Mouse (Mus musculus) heart, adult 11 months (tissue): Measurements from ENCODE around the gene Leng8.
A peak's percentile ranks its signal among the peaks of the same experiment; 100 is the strongest.

ENCODE experiments used
- DNase-seq: peaks from one replicate; pipeline ENCODE4 v3.0.0; 2022

The Leng8 gene

DNA sequence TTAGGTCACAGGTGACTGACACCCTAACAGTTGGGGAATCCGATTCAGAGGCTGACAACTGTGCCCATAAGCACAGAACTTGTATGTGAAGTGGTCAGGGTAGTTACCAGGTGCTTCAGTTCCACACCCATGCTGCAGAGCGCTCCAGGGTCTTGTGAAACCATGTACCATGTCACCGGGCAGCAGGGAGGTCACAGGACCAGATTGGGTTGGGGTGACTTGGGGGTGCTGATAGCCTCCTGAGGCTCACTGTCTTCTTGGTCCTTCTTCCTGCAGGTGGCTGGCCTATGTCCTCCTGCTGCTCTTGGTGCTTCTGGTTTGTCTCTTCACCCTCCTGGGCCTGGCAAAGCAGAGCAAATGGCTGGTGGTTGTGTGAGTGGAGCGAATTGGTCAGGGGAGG, 8.9 kb upstream of the Leng8 start:
- peak; percentile 85 for DNase-seq

DNA sequence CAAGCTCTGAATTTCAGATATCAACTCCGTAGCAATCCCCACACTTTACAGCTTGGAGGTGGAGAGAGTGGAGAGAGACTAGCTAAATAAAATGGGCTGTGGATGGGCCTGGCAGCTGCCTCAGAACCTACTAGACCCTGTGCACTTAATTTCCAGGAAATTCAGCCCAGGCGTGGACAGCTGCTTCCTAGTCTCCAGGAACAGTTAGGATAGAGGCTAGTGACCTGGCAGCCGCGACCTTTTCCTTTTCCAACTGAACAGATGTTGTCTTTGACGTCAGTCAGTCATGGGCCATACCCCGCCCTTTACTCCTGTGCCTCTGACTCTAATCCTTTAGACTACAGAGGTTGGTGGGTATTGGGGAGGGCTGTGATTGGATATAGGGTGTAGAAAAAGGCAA, 8.0 kb upstream of the Leng8 start:
- DNase-seq: peak; percentile 99

GRCm38 (mm10) chr7:4130686-4131452, 6.0 kb upstream of the Leng8 start:
- DNase-seq: peak; percentile 94

DNA sequence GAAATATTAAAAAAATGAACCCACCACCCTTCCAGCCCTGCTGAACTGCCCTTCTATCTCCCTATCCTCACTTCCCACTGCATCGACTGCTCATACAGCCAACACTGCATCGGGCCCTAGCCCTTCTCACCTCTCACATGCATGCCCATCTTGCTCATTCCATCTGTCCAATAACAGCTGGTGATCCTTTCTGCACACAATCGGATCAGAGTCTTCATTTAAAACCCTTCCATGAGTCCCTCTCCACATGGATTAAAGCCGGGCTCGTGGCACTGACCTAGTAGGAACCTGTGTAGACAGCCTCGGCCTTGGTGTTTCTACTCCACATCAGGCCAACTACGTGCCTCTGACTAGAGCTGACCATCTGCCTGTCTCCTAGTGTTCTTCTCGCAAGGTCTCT, 4.9 kb upstream of the Leng8 start:
- no peak for DNase-seq

DNA sequence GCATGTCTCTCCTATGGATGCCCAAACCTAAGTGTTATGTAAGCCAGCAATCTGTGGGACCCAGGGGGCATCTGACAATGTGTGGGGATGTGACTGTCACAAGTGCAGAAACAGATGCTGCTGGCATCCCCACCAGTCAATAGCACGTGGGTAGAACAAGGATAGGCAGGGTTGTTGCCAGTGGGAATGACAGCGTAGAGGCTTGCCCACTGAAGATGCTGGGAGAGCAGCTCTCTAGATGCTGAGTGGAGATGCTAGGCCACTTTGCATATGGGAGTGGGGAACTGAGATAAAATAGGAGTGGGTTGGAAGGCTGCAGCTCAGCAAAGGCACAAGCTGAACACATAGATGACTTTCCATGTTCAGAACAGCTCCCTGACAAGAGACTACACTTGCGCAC, 4.3 kb upstream of the Leng8 start:
- no peak for DNase-seq

- peak; percentile 85 for DNase-seq
Measured at GRCm38 (mm10) chr7:4132998-4133397, 3.8 kb upstream of the Leng8 start.

DNA sequence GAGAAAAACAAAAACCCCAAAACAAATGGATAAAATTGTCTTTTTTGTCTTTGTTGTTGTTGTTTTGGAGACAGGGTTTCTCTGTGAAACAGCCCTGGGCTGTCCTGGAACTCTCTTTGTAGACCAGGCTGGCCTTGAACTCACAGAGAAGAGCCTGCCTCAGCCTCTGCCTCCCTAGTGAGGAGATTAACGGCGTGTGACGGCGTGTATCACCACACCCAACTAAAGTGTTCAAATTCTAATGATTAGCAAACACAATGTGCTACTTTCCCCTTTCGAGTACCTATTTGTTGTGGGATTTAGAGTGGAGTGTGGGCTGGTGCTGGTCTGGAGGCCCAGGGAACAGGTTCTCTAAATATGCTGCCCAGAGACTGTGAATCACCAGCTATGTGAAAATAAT, 1.9 kb upstream of the Leng8 start:
- DNase-seq: peak; percentile 50

DNA sequence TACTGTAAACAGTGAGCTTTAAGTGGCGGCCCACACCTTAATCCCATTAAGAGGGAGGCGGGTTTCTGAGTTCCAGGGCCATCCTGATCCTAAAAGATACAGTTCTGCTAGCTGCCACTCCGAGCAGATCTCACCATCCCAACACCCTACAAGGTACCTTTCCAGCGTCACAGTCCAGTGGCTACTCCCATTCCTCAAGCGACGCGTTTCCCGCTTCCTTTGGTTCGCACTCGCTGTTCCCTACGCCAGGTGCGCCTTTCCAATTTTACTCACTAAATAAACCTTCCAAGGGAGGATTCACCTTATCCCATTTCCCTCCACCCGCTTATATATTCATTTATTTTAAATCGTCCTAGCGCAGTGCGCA, 452 bp upstream of the Leng8 start:
- no peak for DNase-seq

- DNase-seq: no peak
Measured at GRCm38 (mm10) chr7:4137746-4138145, 907 bp downstream of the Leng8 start.

DNA sequence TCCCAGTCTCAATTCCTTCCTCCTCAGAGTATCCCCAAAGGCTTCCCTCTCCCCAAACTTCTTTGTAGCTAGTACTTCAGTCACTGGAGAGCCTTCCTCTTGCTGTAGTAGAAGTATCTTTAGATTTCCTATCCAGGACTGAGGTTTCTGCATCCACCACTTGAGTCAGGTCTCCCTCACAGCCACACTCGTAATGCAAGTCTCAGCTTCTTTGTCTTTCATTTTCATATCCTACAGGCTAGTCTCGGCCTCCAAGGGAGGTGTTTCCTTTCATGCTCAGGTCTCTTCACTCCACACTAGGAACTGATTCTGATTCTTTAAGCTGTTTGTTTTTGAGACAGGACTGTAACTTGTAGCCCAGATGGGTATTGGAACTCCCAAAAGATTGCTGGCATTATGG, 1.3 kb downstream of the Leng8 start:
- DNase-seq: peak; percentile 80

- peak; percentile 83 for DNase-seq
Measured at GRCm38 (mm10) chr7:4138671-4139070, 1.8 kb downstream of the Leng8 start.

- DNase-seq: peak; percentile 87
Measured at GRCm38 (mm10) chr7:4139391-4139790, 2.6 kb downstream of the Leng8 start.

DNA sequence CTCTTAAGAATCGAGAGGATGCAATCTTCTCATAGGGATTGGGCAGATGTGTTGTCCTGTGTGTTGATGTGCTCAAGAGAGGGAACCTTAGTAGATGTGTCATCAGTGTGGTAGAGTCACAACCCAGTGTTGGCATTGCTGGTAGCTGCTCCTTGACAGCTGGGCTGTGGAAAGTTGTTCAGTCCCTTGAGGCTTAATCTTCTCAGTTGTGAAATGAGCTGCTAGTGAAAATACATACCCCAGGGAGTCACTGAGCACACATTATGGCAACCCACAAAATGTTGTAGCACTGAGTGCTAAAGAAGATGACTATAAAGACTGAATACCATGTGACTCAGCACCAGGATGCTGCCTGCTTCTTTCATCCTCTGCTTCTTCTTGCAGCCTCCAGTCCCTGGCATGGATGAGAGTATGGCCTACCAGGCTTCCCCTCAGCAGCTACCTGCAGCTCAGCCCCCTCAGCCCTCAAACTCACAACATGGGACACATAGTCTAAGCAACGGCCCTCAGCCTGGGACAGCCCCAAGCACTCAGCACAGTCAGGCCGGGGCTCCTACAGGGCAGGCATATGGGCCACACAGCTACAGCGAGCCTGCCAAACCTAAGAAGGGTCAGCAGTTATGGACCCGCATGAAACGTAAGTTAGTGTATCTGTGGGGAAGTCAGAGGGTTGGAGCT, 4.9 kb downstream of the Leng8 start:
- DNase-seq: peak; percentile 86

- DNase-seq: peak; percentile 85
Measured at GRCm38 (mm10) chr7:4142796-4143445, 6.1 kb downstream of the Leng8 start.

GRCm38 (mm10) chr7:4143506-4143905, 6.7 kb downstream of the Leng8 start:
- peak; percentile 89 for DNase-seq

GRCm38 (mm10) chr7:4144046-4144445, 7.2 kb downstream of the Leng8 start:
- peak; percentile 87 for DNase-seq

GRCm38 (mm10) chr7:4144766-4145551, 8.1 kb downstream of the Leng8 start:
- DNase-seq: peak; percentile 91

DNA sequence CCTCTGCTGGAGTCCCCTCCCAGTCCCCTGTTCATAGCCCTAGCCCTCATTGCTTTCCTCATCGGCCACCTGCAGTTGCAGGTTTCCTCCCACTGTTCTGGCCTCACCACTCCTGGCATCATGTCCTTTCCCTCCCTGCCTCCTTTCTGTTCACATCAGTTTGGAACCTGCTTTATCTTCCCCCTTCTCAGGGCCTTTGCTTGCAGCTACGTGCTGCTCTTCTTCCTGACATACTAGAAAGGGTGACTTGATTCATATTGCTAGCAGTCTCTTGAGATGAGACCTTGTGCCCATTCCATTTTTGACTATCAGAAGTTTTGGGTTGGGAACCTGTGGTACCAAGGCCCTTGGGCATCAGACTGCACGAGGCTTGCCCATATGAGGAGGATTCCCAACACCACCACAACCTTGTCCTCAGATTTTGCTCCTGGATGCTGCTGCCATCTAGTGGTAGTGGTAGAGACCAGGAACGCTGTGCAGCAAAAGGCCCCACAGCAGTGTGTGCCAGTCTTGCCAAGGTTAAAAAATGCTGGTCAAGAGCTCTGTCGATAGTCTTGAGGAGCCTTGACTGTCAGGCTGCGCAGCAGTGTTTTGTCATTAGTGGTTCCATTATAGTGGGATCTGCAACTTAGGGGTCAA, 8.8 kb downstream of the Leng8 start:
- DNase-seq: peak; percentile 92

- peak; percentile 93 for DNase-seq
Measured at GRCm38 (mm10) chr7:4146241-4147180, 9.7 kb downstream of the Leng8 start.

DNA sequence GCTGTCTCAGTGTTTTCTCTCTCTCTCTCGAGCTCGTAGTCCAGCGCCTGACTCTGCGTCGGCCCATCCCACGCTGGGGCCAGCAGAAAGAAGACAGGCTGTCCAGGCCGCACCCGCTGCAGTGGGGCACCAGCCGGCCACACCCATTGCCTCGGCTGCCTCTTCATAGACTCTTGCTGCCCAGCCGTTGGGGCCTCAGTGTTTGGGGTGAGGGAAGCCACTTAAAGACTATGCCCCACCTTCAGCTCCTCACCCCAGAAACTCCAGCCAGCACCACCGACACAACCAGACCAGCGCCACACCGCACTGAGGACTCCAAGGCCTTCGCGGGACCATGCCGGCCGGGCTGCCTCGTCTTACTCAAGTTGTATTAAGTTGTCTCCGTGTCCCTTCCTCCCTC, 10.5 kb downstream of the Leng8 start:
- DNase-seq: peak; percentile 92

DNA sequence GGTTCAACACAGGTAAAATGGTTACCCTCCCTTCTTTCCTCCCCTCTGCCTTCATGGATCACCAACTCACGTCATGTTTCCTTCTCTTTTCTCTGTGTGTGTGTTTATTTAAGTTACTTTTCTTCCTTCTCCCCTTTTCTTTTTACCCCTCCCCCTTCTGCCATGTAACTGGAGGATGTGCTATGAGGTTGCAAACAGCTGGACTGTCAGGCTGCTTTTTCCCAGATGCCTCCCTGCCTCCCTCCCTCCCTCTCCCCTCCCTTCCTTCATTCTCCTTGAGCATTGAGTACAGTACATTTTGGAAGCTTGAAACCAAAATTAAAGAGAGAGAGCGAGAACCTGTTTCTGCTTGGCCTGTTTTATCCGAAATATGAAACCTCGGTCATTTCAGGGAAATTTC, 11.0 kb downstream of the Leng8 start:
- DNase-seq: no peak
